Mouse (Mus musculus): ENCODE measurements at regions not wholly inside any gene's neighbourhood (a gene's known extent, or its start where the extent isn't known, plus 50 kb on each side); places are given as distances from the start of the nearest gene placed in this dataset.
"Not testable (repeated sequence)": the region's sequence is repeated elsewhere in the genome, so short reads cannot be mapped to it uniquely, and the experiment has no call there.

DNA sequence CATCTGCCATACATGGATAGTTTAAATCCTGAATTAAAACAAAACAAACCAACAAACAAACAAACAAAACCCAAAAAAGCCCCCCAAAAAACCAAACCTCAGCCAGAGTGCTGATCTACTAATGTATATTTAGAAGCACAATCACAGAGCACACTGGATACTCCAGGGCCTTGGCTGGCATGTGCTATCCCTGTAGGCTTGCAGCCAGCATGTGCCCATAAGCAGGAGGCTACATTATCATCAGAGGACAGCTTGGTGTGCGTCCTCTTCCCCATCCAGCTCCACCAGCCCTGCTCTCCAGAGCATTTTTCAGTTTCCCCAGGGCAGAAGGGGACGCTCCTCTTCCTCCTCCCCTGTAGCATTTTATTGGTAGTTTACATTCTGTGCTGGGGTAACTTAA lies 198.9 kb downstream of the Mterf1b start:
- intact Hi-C loops (cut with DNase I), result no loop called here
- Histone ChIP-seq H3K4me3 (no peak overlapping the region), H3K27ac (no peak overlapping the region)
- TF ChIP-seq CTCF (IDR thresholded peaks at IDR 0.05), result no peak
- DNase-seq (ENCODE audit: extremely low spot score in 1 of 2, low spot score in 2 of 2), result no peak

DNA sequence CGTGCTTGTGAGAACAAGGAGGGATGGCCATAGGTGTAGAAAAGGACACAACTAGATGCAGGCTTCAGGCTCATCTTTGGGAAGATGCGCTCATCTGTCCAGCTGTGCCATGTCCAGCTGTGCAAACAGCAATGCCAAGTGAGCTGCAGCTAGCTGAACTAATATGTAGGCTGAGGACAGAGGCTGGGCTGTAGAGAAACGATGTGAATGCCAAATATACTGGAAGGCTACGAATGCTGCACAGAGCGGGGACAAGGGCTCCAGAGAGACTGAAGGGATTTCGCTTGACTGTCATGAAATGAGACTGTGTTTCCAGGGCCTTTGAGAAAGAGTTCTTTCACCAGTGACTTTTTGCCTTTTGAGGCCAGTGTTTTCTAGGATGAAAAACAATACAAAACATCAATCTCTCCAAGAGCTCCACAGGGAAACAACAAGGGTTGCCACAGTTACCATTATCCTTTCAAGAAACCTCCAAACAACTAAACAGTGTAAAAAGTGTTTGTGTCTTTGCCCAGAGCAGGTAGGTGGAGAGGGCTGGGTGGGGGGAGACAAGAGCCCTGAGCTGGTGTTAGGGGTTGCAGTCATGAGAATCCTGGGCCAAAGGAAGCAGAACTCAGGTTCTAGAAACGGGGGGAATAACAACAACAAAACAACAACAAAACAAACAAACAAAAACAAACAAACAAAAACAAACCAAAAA lies 202.3 kb downstream of the Mterf1b start:
- H3K4me3 ChIP-seq; DNase-seq (ENCODE audit: extremely low spot score in 1 of 2, low spot score in 2 of 2); H3K27ac ChIP-seq; intact Hi-C loops (cut with DNase I): not testable (repeated sequence)

DNA sequence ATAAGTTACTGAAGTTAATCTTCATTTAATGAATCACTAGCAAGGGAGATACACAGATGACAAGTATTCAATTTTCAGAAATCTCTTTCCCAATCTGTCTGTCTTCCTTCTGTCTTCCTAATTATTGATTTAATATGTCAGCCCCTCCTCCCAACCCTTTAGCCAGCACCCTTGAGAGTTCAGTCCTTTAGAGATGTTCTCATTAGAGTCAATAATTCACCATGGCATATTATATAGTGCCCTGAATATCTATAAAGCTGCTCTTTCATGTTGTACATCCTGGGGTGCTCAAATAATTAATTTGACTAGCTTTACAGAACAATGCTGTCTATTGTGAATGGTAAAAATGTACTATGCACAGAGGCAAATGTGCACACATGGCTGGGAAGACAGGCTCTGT lies 205.9 kb downstream of the Mterf1b start:
- no peak for TF ChIP-seq CTCF (IDR thresholded peaks at IDR 0.05)
- DNase-seq (ENCODE audit: extremely low spot score in 1 of 2, low spot score in 2 of 2), result no peak
- no peak overlapping the region for H3K4me3 ChIP-seq
- intact Hi-C loops (cut with DNase I), result no loop called here
- no peak overlapping the region for H3K27ac ChIP-seq

DNA sequence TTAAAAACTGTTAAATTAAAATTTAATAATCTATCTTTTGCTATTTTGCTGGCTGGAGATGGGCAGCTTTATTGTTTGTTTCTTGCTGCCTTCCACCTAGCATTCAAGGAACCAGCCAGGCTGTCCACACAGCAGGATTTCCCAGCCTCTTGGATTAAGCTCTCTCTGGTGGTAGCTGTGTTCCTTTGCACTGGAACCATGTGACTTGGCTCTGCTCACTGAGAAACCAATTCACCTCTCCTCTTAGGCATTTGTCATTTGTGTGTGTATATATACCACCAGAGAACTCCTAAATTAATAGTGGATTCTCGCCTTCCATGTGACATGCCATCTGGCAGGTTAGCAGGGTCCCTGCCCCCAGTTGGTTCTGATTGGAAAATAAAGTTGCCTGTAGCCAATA lies 225.6 kb downstream of the Mterf1b start:
- H3K4me3 ChIP-seq, result no peak overlapping the region
- intact Hi-C loops (cut with DNase I), result no loop called here
- no peak overlapping the region for H3K27ac ChIP-seq
- TF ChIP-seq CTCF (IDR thresholded peaks at IDR 0.05), result no peak
- DNase-seq (ENCODE audit: extremely low spot score in 1 of 2, low spot score in 2 of 2), result no peak
